Mouse (Mus musculus) adrenal gland, postnatal 36 days (tissue): ENCODE measurements at regions not wholly inside any gene's neighbourhood (a gene's known extent, or its start where the extent isn't known, plus 50 kb on each side); places are given as distances from the start of the nearest gene placed in this dataset.
A peak's percentile ranks its signal among the peaks of the same experiment; 100 is the strongest.

Experiments used
- DNase-seq, 2 experiments: peaks; one replicate each; pipeline ENCODE4 v3.0.0; 2021; ENCODE audit warnings: mixed read lengths in 1 of 2

- DNase-seq = no peak
Measured at GRCm38 (mm10) chr3:117520461-117520860, 54.2 kb upstream of the Plppr5 start.

- no peak for DNase-seq
Measured at GRCm38 (mm10) chr3:117508090-117508489, 66.5 kb upstream of the Plppr5 start.

DNA sequence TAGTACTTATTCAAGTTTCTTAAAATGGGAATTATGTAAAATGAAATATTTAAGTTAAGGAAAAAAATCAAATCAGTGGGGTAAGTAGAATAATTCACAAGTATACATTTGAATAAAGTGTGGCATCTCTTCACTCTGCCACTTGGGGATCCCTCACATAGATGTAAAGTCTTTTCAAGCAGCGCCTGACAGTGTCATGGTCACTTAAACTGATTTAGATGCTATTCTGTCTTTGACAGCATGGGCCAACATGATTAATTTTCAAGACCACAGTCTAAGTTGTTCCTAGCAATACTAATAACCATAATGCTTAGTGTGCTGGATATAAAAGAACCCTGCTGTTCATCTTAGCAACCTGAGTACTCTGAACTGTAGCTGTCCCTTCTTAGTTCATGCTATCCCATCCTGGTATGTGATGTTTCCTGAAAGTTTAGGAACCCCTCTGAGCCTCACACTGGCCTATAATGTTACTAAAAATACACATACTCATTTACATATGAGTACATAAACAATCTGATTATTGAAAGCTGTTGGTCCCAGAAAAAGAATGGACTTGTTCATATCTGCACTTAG lies 68.4 kb upstream of the Plppr5 start:
- DNase-seq = no peak

DNA sequence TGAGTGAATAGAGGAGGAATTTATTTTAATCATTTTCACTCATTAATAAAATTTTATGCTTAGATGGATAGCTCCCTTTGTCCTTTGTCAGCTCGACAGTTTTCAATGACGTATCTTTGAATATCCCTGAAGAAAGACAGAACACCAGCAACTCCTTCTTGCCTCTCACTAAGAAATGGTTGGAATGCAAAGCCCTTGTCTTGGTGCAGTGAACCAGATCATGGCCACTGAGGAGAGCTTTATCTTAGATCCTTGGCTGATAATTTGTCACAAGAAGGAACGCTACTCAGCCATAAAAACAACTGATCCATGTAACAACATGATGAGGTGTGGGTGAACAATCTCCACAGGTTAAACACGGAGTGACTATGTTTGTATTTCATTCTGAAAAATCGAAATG lies 73.5 kb upstream of the Plppr5 start:
- no peak for DNase-seq

DNA sequence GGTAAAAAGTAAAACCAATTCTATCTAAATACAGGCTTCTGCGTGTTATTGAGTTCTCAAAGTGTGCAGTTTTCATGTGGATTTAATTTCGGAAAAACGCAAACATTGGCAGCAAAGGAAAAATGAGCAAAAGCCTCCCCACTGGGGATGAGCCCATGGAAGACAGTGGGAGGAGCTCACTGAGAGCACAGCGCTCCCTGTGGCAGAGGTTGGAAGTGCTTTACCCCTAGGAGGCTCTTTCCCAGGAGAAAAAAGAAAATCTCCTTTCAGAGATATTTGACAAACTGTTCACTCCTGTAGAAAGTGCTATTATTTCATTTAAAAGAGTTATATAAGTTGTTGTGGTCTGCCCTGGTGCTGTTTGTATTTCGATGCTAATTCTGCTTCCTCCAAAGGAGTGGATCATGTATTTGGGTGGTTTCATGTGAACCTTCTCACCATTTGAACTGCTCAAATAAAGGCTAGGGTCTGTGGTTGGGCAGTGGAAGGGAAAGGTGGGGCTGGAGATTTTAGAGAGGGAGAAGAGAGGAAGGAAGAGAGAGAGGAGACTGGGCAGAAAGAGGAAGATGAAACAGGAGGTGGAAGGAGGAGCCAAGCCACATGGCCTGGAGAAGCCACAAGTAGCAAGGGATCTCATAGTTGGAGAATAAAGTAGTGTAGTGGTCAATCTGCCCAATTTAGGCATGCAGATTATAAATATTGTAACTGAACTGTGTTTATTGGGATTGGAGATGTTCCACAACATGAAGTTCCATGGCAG lies 76.3 kb upstream of the Plppr5 start:
- DNase-seq = no peak

DNA sequence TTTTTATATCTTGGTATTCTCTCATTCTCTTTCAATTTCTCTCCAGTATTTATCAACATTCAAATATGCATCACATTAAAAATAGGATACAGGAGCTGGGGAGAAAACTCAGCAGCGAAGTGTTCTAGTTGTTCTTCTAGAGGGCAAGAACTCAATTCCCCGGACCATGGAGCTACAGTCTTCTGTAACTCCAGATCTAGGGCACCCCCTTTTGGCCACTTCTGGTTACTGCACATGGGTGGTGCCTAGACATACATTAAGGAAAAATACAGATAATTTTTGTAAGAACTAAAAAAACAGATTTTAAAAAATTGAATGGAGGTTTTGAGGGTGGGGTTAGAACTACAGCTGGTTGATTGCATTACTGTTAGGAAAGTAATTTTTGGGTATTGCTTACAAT lies 80.5 kb upstream of the Plppr5 start:
- peak; percentile 62 to 64 for DNase-seq

DNA sequence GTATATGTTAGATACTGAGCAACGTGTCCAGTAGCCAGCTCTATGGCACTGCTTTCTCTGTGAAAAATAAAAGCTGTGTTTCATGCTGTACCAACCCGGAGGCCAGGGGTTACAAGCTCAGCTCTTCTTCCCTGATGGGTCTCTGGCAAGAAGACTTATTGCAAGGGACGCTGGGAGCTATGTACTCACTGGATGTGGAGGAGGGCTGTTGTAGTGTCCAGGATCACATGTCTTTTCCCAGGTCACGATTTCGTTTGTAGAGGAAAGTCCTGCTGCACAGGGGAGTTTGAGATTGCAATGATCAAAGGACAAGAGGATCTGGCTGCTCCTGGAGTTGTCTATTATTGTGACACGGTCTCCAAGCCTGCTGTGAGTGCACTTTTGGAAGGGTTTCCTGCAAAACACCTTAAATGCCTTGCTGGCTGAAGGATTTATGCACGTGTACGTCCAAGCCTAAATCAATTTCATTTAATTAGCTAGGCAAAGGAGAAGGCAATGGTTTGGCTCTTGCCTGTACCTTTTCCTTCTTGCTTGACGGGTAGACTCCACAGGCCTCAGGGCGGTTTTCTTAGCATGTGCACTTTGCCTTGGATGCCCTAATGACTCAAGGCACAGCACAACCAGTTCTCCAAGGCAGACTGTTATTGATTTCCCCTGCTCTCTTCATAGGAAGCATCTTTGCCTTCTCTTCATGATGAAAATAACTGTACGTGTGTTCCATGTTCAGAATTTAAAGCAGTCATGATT lies 87.2 kb upstream of the Plppr5 start:
- no peak for DNase-seq

- DNase-seq = no peak
Measured at GRCm38 (mm10) chr3:117486351-117486750, 88.3 kb upstream of the Plppr5 start.

GRCm38 (mm10) chr3:117480131-117480530 lies 94.5 kb upstream of the Plppr5 start:
- no peak for DNase-seq

DNA sequence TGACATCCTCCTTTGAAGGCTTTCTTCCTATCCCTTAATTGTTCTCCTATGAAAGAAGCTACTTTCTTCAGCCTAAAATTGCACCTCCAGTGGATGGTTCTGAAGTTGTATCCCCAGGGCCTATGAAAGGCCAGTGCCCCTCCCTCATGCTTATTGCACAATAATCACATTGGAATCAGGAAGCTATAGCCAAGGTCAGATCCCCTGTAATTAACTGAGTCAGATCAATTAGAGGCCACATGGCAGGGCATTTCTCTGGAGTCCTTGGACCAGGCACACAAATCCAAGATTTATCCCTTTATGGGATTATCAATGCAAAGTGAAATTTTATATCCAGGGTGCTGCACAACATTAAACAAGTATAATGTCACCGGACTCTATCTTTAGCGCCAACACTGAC lies 98.8 kb upstream of the Plppr4 start:
- DNase-seq = peak; percentile 1 to 8

- DNase-seq = no peak
Measured at GRCm38 (mm10) chr3:117450559-117450958, 89.9 kb upstream of the Plppr4 start.

- DNase-seq = no peak
Measured at GRCm38 (mm10) chr3:117441887-117442286, 81.2 kb upstream of the Plppr4 start.

DNA sequence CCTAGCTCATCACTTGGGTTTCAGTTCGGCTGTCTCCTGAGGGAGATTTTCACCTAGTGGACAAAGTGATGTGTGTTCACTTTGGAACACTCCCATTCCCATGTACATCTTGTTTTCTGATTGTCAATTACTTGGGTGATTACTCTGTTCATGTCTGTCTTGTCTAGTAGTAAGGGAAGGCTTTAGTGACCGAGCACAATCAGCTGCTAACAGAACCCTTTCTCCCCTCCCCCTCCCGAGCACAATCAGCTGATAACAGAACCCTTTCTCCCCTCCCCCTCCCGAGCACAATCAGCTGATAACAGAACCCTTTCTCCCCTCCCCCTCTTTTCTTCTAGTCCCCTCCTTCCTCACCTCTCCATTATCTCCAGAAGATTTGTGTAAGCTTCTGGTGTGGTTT lies 79.6 kb upstream of the Plppr4 start:
- no peak for DNase-seq

GRCm38 (mm10) chr3:117438473-117439114 lies 77.9 kb upstream of the Plppr4 start:
- DNase-seq = peak; percentile 70 to 73

GRCm38 (mm10) chr3:117424526-117424925 lies 63.9 kb upstream of the Plppr4 start:
- DNase-seq = no peak

DNA sequence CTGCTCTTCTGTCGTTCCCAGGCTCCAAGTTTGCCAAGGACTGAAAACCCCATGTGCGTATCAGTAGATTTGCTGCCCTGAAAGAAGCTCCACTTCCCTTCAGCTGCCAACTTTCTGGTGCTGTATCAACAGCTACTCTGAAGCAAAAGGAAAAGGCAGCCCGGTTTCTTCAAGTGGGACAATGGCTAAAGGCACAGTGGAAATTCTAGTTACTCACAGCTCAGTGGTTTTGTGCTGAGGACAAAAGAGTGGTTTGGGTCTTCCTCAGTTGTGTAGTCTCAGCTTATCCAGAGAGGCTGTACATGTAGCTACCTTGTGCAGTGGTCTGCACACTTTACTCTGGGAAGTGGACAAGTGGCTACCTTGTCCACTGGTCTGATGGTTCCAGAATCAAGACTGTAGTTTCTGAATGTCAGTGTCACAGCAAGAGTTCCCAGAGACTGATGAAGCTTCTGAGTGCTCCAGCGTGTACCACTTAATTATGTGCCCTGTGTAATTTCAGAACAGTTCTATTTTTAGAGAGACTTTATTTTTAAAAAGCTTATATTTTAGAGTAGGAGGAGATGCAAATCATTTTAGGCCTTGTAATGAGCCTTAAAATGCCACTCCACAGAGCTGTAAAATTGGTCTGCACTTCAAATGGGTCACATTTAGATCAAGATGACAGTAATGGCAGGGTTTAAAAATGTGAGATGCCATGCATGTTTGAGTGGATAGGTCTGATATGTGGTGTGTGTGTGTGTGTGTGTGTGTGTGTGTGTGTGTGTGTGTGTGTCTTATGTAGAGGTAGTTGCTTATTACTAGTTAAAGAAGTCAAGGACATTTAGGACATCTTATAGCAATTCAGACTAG lies 52.4 kb upstream of the Plppr4 start:
- no peak for DNase-seq
